Mouse (Mus musculus) monocyte, adult 2 months (primary cell): Measurements from ENCODE around the gene Ppih.
"Not testable (repeated sequence)": the region's sequence is repeated elsewhere in the genome, so short reads cannot be mapped to it uniquely, and the experiment has no call there.

Experiments
- DNase-seq, 2 experiments: peaks; one replicate each; pipeline ENCODE4 v3.0.0; 2022; ENCODE audit warnings: low spot score in 2 of 2, low read depth in 1 of 2

The Ppih gene

GRCm38 (mm10) chr4:119292771-119293573, 27.4 kb downstream of the Ppih start:
- peak; percentile 26 to 51 for DNase-seq

GRCm38 (mm10) chr4:119291921-119292320, 28.4 kb downstream of the Ppih start:
- no peak for DNase-seq

GRCm38 (mm10) chr4:119285336-119285735, 35.0 kb downstream of the Ppih start:
- no peak for DNase-seq

DNA sequence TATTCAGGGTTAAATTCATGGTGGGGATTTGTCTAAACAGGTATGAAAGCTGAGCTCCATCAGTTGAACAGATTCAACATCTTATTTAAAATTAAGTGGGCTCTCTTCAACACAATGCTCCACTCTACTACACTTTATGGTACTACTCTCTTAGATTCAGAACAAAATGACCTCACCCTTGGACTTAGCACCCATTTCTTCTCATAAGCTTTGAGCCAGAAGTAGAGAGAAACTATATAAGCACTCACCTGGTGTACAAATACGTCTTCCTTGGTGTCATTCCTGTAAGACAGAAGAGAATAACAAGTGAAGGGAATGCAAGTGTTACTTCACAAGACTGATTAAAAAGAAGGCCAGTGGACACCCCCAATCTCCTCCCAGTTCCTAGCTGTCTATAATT, 35.5 kb downstream of the Ppih start:
- DNase-seq, result no peak

GRCm38 (mm10) chr4:119278784-119279183, 41.6 kb downstream of the Ppih start:
- not testable (repeated sequence) for DNase-seq

- DNase-seq, result no peak
Measured at GRCm38 (mm10) chr4:119275726-119276125, 44.6 kb downstream of the Ppih start.

DNA sequence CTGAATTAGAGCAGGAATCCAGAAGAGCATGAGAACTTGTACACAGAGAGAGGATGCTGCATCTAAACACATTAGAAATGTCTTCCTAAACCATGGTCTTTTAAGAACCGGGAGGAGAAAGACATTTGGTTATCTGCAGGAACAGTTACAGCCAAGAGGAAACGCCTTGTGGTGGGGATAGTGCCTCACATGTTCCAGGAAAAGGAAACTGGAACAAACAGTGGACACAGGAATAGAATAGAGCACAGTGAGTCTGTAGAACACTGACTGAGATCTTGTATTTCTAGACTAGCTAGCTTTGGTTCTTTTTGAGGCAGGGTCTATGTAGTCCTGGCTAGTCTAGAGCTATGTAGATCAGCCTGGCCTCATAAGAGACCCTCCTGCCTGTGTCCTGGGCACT, 45.1 kb downstream of the Ppih start:
- no peak for DNase-seq

DNA sequence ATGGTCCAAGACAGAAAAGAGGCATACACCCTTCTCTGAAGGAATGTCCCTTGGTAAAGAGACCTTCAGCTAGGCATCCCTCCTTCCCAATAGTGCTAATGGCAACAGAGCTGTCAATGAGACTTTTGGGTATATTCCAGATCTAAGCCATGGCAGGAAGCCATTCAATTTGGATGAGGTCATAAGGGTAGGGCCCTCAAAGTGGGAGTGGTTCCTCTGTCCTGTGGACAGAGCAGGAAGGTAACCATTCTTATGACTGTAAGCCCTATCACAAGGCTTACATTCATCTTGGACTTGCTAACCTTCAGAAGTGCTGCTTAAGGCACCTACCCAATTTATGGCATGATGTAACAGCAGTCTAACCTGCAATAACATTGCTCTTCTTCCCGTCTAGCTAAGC, 45.7 kb downstream of the Ppih start:
- no peak for DNase-seq

DNA sequence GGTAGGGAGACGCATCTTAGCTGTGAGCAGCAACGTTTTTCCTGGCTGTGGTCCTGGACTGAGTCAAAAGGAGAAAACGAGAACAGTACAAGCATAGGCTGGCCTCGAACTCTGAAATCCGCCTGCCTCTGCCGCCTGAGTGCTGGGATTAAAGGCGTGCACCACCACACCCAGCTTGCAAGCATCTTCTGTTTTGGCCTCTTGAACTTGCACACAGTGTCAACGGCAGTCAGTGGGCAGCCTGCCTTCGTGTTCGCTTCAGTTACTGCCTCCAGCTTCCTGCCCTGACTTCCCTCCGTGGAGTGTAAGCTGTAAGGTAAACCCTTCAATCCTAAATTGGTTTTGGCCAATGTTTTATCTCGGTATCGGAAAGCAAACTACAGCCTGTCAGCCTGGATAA, 53.7 kb downstream of the Ppih start:
- DNase-seq, result no peak

DNA sequence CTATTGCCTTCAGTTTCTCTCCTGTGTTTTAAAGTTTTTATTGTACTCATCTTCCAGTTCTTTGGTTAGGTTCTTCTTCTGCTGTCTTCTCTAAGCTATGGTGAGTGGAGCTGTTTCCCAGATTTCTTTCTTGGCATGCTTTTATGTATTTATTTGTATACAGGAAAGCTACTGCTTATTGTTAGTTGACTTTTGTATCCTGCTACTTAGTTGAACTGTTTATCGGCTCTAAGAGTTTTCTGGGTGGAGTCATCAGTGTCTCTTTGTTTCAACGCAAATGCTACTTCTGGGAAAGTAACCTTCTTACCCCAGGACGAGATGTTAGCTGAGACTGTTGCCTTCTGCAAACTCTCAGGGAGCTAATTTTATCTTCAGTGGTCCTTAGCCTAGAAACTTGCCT, 56.9 kb downstream of the Ppih start:
- no peak for DNase-seq

GRCm38 (mm10) chr4:119262483-119262882, 57.9 kb downstream of the Ppih start:
- no peak for DNase-seq

- DNase-seq, result no peak
Measured at GRCm38 (mm10) chr4:119261087-119261713, 59.1 kb downstream of the Ppih start.

GRCm38 (mm10) chr4:119259344-119260254, 60.7 kb downstream of the Ppih start:
- no peak for DNase-seq

DNA sequence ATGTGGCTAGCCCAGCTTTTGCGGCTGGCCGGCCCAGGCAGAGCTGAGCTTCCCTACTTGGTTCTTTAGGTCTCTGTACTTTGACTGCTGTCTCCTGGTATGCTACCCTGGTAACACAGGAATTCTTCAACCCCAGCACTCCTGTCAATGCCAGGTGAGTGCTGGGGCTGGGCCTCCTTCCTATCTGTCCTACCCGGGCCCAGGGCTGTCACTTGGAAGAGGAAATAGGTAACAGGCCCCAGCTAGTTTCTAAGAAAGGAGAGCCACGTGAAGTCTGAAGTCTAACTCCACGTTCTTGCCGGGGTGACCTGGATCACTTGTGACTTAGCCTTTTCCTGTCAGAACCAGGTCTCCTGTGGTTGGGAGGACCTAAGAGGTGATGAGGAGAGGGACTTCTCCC, 63.3 kb downstream of the Ppih start:
- no peak for DNase-seq

DNA sequence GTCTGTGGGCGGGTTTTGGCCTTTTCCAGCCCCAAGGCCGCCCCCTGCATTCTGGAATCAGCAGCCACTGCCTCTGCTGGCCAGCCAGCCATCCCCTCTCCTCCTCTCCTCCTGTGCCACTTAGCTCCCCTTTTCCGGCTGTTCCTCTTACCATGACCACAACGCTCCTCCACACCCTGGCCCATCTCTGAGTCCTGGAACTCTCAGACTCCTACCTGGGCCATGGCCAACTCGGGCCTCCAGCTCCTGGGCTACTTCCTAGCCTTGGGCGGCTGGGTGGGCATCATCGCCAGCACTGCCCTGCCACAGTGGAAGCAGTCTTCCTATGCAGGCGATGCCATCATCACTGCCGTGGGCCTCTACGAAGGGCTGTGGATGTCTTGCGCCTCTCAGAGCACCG, 65.0 kb downstream of the Ppih start, which contains the start of gene Cldn19:
Gene Cldn19, plus strand, starts transcription at position 64 of the 400 bp plus-strand sequence.
- DNase-seq, result no peak

- DNase-seq, result no peak
Measured at GRCm38 (mm10) chr4:119254012-119254618, 66.2 kb downstream of the Ppih start.

DNA sequence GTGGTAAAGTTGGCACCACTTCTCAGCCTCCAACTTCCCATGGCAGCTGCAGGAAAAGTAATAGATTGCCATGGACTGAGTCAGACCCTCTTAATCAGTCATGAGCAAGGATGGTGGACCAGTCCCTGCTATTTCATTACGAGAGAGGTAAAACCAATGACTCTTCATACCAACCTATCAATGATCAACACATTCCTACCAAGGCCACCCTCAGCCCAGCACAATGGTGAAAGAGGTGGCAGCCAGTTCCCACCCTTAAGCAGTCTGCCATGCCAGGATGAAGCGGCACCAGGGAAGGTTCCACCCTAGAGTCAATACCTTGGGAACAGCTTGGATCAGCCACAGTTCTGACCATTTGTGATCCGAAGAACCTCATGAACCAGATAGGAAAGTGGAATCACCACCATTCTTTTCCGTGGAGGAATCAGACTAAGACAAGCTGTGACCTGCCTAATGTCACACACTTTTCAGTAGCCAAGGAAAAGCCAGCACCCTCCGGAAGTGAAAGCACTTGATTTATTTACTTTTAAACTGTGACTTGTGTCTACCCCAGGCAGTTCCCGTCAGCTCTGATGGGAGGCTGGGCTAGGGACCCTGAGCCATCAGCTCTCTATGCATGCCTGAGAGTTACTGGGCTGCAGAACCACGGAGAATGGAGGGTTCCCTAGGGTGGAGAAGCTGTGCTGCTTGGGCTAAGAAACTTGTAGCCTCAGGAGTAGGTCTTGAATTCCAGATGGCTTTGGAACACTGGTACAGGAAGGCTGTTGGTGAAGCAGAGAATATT, 68.1 kb downstream of the Ppih start:
- DNase-seq, result no peak
